In genomic region chr11:76936578-76936977, GRCm38 (mm10) we compare ENCODE assay signal across 33 mouse cellular contexts. TPM values are rescaled to one million over a fixed set of nuclear protein-coding genes. Genes with fewer than 3 reads are reported as not detected.
DNase-seq lines count a peak whose midpoint lies in the region; ATAC-seq and TF ChIP-seq lines count a peak whose summit lies in the region.
"Had no signal": no experiment of that assay in that cellular context is flagged by ENCODE, and none has a peak within 500 bp of the region (broad histone marks: within the 10 kb centered on the region; RNA-seq: fewer than 3 reads in every experiment).

No protein-coding gene starts in this region.

- WGBS in forebrain, postnatal 0 days, result 71% methylated on average over 5 of the region's 5 CpGs
- 82% methylated on average over 5 of the region's 5 CpGs for WGBS in forebrain, embryonic 10.5 days

- no peak overlapping the region for H3K9ac ChIP-seq in forebrain, postnatal 0 days
- H3K9ac ChIP-seq: forebrain, embryonic 12.5 days; heart, embryonic 15.5 days; liver, embryonic 14.5 days; neural tube, embryonic 12.5 days; stomach, embryonic 15.5 days had no signal

- no peak overlapping the region for H3K27ac ChIP-seq in forebrain, postnatal 0 days (ENCODE audit: low read depth, low read length)
- no peak overlapping the region for H3K27ac ChIP-seq in forebrain, embryonic 10.5 days
- H3K27ac ChIP-seq in cortical plate, adult 2 months (ENCODE audit: insufficient read depth, low read length), result no peak overlapping the region
- H3K27ac ChIP-seq: forebrain, embryonic 12.5 days; heart, embryonic 15.5 days; liver, embryonic 14.5 days; neural tube, embryonic 12.5 days; stomach, embryonic 15.5 days had no signal

- no peaks in the 10 kb centered on the region for H3K27me3 ChIP-seq in forebrain, postnatal 0 days (ENCODE audit: insufficient read depth, low read length)
- H3K27me3 ChIP-seq in forebrain, embryonic 10.5 days (ENCODE audit: poor library complexity, severe bottlenecking), result no peaks in the 10 kb centered on the region
- H3K27me3 ChIP-seq: forebrain, embryonic 12.5 days; heart, embryonic 15.5 days; megakaryocyte, embryonic 14.5 days; neural tube, embryonic 12.5 days; stomach, embryonic 15.5 days had no signal

- DNase-seq in forebrain, postnatal 0 days, result peak; percentile 15
- no peak for DNase-seq in forebrain, embryonic 10.5 days (ENCODE audit: extremely low spot score, low spot score)
- DNase-seq in layer of hippocampus, adult 11-12 months (ENCODE audit: low spot score), result peak; percentile 18
- no peak for DNase-seq in layer of hippocampus, adult 9-10 months (ENCODE audit: low spot score)
- peak; percentile 22 for DNase-seq in lung, postnatal 10 days
- no peak for DNase-seq in lung, postnatal 36 days
- no peak for DNase-seq in retina, postnatal 1 day
- DNase-seq: adrenal gland, postnatal 14 days; cerebellum, adult 9-10 months; gastrocnemius, postnatal 36 days; kidney, adult 11 months; lung, postnatal 14 days; midbrain, embryonic 14.5 days; right cerebral cortex, postnatal 4 days; thymus, adult 18-20 months; thymus, postnatal 4 days had no signal

- no peak overlapping the region for H3K4me2 ChIP-seq in forebrain, postnatal 0 days (ENCODE audit: low read depth)
- H3K4me2 ChIP-seq: forebrain, embryonic 12.5 days; heart, embryonic 15.5 days; neural tube, embryonic 12.5 days; stomach, embryonic 15.5 days had no signal

- no peak overlapping the region for H3K4me3 ChIP-seq in forebrain, postnatal 0 days (ENCODE audit: low read depth, low read length)
- no peak overlapping the region for H3K4me3 ChIP-seq in forebrain, embryonic 10.5 days
- no peak overlapping the region for H3K4me3 ChIP-seq in cortical plate, adult 2 months (ENCODE audit: insufficient read depth, low read length)
- H3K4me3 ChIP-seq: forebrain, embryonic 12.5 days; heart, embryonic 15.5 days; megakaryocyte, embryonic 14.5 days; neural tube, embryonic 12.5 days; stomach, embryonic 15.5 days had no signal

- H3K9me3 ChIP-seq in forebrain, postnatal 0 days (ENCODE audit: low read length), result no peaks in the 10 kb centered on the region
- H3K9me3 ChIP-seq in forebrain, embryonic 10.5 days, result peaks cover 5% of the 10 kb centered on the region; the same call in 1 of the 2 replicates
- H3K9me3 ChIP-seq: forebrain, embryonic 12.5 days; heart, embryonic 15.5 days; neural tube, embryonic 12.5 days; stomach, embryonic 15.5 days had no signal

- no peaks in the 10 kb centered on the region for H3K4me1 ChIP-seq in forebrain, postnatal 0 days (ENCODE audit: insufficient read depth)
- no peaks in the 10 kb centered on the region for H3K4me1 ChIP-seq in forebrain, embryonic 10.5 days
- H3K4me1 ChIP-seq in cortical plate, adult 2 months (ENCODE audit: control insufficient read depth, insufficient read depth, low read length), result no peaks in the 10 kb centered on the region
- H3K4me1 ChIP-seq: forebrain, embryonic 12.5 days; heart, embryonic 15.5 days; neural tube, embryonic 12.5 days; stomach, embryonic 15.5 days had no signal

- no peaks in the 10 kb centered on the region for H3K36me3 ChIP-seq in forebrain, postnatal 0 days (ENCODE audit: insufficient read depth)
- no peaks in the 10 kb centered on the region for H3K36me3 ChIP-seq in forebrain, embryonic 10.5 days (replicated peaks)
- H3K36me3 ChIP-seq: forebrain, embryonic 12.5 days; G1E; heart, embryonic 15.5 days; neural tube, embryonic 12.5 days; stomach, embryonic 15.5 days had no signal

- TF ChIP-seq POLR2A in cortical plate, adult 2 months (IDR thresholded peaks at IDR 0.05; ENCODE audit: extremely low read depth, insufficient read depth, low read length), result no peak

- ATAC-seq in forebrain, postnatal 0 days, result no peak
- ATAC-seq: activated CD4-positive, CD25-positive, alpha-beta regulatory T cell, adult 4 months; hindbrain, embryonic 16.5 days had no signal

- TF ChIP-seq CTCF in forebrain, postnatal 0 days (IDR thresholded peaks at IDR 0.05; ENCODE audit: low read depth), result peak; percentile 49
- peak; percentile 29; the same call in 1 of the 2 replicates for TF ChIP-seq CTCF in cortical plate, adult 2 months (IDR thresholded peaks at IDR 0.05; ENCODE audit: extremely low read depth, insufficient read depth, low read length)

RNA-seq across cellular contexts. Expression of gene Blmh, which starts 12.0 kb away (rescaled TPM):
- total RNA-seq in forebrain, postnatal 0 days (2014; rRNA removed), result 98.1 and 106 TPM in 2 replicates
- 91.1 and 111 TPM in 2 replicates for polyA plus RNA-seq in forebrain, postnatal 0 days (2015; fragmentation: Nextera tagmentation; extraction: Ambion mirVana)
- polyA plus RNA-seq in forebrain, embryonic 10.5 days (2016; fragmentation: Nextera tagmentation; extraction: Ambion mirVana), result 206 and 209 TPM in 2 replicates
- 37.7 and 38.1 TPM in 2 replicates for polyA plus RNA-seq in cortical plate, adult 2 months (2012; rRNA removed)

RNA-seq across cellular contexts. Expression of gene Tmigd1, which starts 34.6 kb away (rescaled TPM):
- not detected in 2 replicates for total RNA-seq in forebrain, postnatal 0 days (2014; rRNA removed)
- polyA plus RNA-seq in forebrain, postnatal 0 days (2015; fragmentation: Nextera tagmentation; extraction: Ambion mirVana), result 0.13 TPM in 1 of 2 replicates, not detected in the other
- polyA plus RNA-seq in forebrain, embryonic 10.5 days (2016; fragmentation: Nextera tagmentation; extraction: Ambion mirVana), result not detected in 2 replicates
- polyA plus RNA-seq in cortical plate, adult 2 months (2012; rRNA removed), result not detected in 2 replicates
- total RNA-seq: common myeloid progenitor, adult 5-6 weeks; gastrocnemius, adult 18-20 months; hematopoietic stem cell, adult 5-6 weeks; layer of hippocampus, adult 18-20 months; left cerebral cortex, postnatal 25 days had no signal
- polyA plus RNA-seq: brain, embryonic 14.5 days; embryonic facial prominence, embryonic 11.5 days; forebrain, embryonic 12.5 days; G1E; heart, embryonic 15.5 days; hindbrain, embryonic 16.5 days; liver, embryonic 14.5 days; neural tube, embryonic 12.5 days had no signal

Comparison
In these comparisons a context has a peak if more than half of its experiments do, and no peak if none do; other contexts are left out.
1. DNase-seq: peak in forebrain, postnatal 0 days (single experiment), layer of hippocampus, adult 11-12 months (single experiment) and lung, postnatal 10 days (single experiment); none in forebrain, embryonic 10.5 days (single experiment), layer of hippocampus, adult 9-10 months (single experiment), lung, postnatal 36 days (single experiment) and retina, postnatal 1 day (single experiment).